8 mouse cellular contexts compared by ENCODE assay signal in the genomic region with DNA sequence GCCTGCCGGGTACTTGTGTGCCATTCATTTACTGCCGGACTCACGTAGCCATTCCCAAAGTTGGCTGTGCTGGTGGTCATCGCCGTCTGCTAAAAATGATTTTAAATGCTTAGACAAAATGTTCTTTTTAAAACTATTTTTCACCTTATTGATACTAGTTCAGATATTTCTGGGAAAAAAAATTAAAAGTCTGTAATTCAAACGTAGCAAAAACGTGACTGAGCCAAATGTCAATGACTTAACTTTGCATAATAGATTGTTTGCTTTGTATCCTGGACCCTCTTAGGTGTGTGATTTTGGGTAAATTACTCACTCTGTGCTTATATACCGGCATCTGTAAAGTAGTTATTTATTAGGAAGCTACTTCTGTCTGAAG. TPM values are rescaled to one million over a fixed set of nuclear protein-coding genes. Genes with fewer than 3 reads are reported as not detected.
DNase-seq lines count a peak whose midpoint lies in the region; ATAC-seq and TF ChIP-seq lines count a peak whose summit lies in the region.

No protein-coding gene starts in this region.

- no peaks in the 10 kb centered on the region for H3K27me3 ChIP-seq in heart, postnatal 0 days (ENCODE audit: control insufficient read depth, insufficient read depth, low read length)
- no peaks in the 10 kb centered on the region for H3K27me3 ChIP-seq in hindbrain, embryonic 11.5 days (ENCODE audit: control insufficient read depth, insufficient read depth, low read length)
- H3K27me3 ChIP-seq in midbrain, embryonic 11.5 days (ENCODE audit: control insufficient read depth, insufficient read depth, low read length): no peaks in the 10 kb centered on the region

- DNase-seq in heart, postnatal 0 days (ENCODE audit: low spot score): no peak
- no peak for DNase-seq in heart, adult 18-20 months
- DNase-seq in Muller cell, postnatal 12 days (ENCODE audit: inconsistent ontology term): peak; percentile 19
- DNase-seq in hindbrain, embryonic 11.5 days (ENCODE audit: low spot score): no peak
- DNase-seq in midbrain, embryonic 11.5 days (ENCODE audit: low spot score, missing footprints): no peak
- DNase-seq in right cerebral cortex, postnatal 14 days: no peak

- peak overlapping the region; percentile 43 for H3K9ac ChIP-seq in heart, postnatal 0 days (replicated peaks; ENCODE audit: low read depth, low read length)
- H3K9ac ChIP-seq in hindbrain, embryonic 11.5 days (ENCODE audit: low read depth, low read length): peak overlapping the region; percentile 68
- no peak overlapping the region; the same call in 1 of the 2 replicates for H3K9ac ChIP-seq in midbrain, embryonic 11.5 days (ENCODE audit: low read length)

- peaks cover 15% of the 10 kb centered on the region for H3K36me3 ChIP-seq in heart, postnatal 0 days (replicated peaks; ENCODE audit: control insufficient read depth, insufficient read depth, low read length)
- no peaks in the 10 kb centered on the region; the same call in 1 of the 2 replicates for H3K36me3 ChIP-seq in hindbrain, embryonic 11.5 days (ENCODE audit: control insufficient read depth, insufficient read depth, low read length)
- no peaks in the 10 kb centered on the region for H3K36me3 ChIP-seq in midbrain, embryonic 11.5 days (ENCODE audit: control insufficient read depth, insufficient read depth, low read length)

- H3K4me2 ChIP-seq in heart, postnatal 0 days (ENCODE audit: low read depth, low read length): peak overlapping the region; percentile 68
- peak overlapping the region; percentile 51 for H3K4me2 ChIP-seq in hindbrain, embryonic 11.5 days (replicated peaks; ENCODE audit: low read depth, low read length)
- peak overlapping the region; percentile 65 for H3K4me2 ChIP-seq in midbrain, embryonic 11.5 days

- no peak for TF ChIP-seq CTCF in heart, postnatal 0 days (IDR thresholded peaks at IDR 0.05; ENCODE audit: low read depth)

- H3K4me1 ChIP-seq in heart, postnatal 0 days (ENCODE audit: control insufficient read depth, insufficient read depth): no peaks in the 10 kb centered on the region
- H3K4me1 ChIP-seq in hindbrain, embryonic 11.5 days (replicated peaks; ENCODE audit: control insufficient read depth, insufficient read depth, low read length): 0 out of 2 replicates have a peak, but pooled peaks cover 3% of the 10 kb centered on the region
- peaks cover 8% of the 10 kb centered on the region for H3K4me1 ChIP-seq in midbrain, embryonic 11.5 days (ENCODE audit: control insufficient read depth, insufficient read depth, low read length)

- H3K4me3 ChIP-seq in heart, postnatal 0 days (ENCODE audit: low read depth, low read length): peak overlapping the region; percentile 77
- H3K4me3 ChIP-seq in hindbrain, embryonic 11.5 days (ENCODE audit: low read depth, low read length): peak overlapping the region; percentile 63
- H3K4me3 ChIP-seq in midbrain, embryonic 11.5 days (ENCODE audit: low read depth, low read length): peak overlapping the region; percentile 66

- no peak overlapping the region for H3K27ac ChIP-seq in heart, postnatal 0 days (ENCODE audit: low read depth)
- H3K27ac ChIP-seq in hindbrain, embryonic 11.5 days (ENCODE audit: low read depth, low read length): no peak overlapping the region
- no peak overlapping the region for H3K27ac ChIP-seq in midbrain, embryonic 11.5 days (ENCODE audit: low read depth, low read length)

- no peak for ATAC-seq in heart, postnatal 0 days (ENCODE audit: insufficient read depth, low read depth)
- ATAC-seq in hindbrain, embryonic 11.5 days (ENCODE audit: low FRiP score): peak; percentile 15; the same call in 1 of the 2 replicates
- ATAC-seq in midbrain, embryonic 11.5 days (ENCODE audit: low FRiP score): peak; percentile 24; the same call in 1 of the 2 replicates
- no peak for ATAC-seq in monocyte, adult 5-6 weeks (replicated peaks; ENCODE audit: insufficient number of reproducible peaks, low FRiP score, low TSS enrichment, poor library complexity, severe bottlenecking)
- no peak for ATAC-seq in inflammation-experienced regulatory T-cells, adult 6 months

- no peaks in the 10 kb centered on the region for H3K9me3 ChIP-seq in heart, postnatal 0 days (replicated peaks; ENCODE audit: control insufficient read depth, low read length)
- H3K9me3 ChIP-seq in hindbrain, embryonic 11.5 days (ENCODE audit: control insufficient read depth, low read length): no peaks in the 10 kb centered on the region
- no peaks in the 10 kb centered on the region for H3K9me3 ChIP-seq in midbrain, embryonic 11.5 days (ENCODE audit: control insufficient read depth, low read length)

- WGBS in heart, postnatal 0 days: 4% methylated on average over 8 of the region's 8 CpGs
- WGBS in hindbrain, embryonic 11.5 days: 7% methylated on average over 8 of the region's 8 CpGs
- 6% methylated on average over 8 of the region's 8 CpGs for WGBS in midbrain, embryonic 11.5 days

- TF ChIP-seq EP300 in heart, postnatal 0 days (IDR thresholded peaks at IDR 0.05; ENCODE audit: low read depth): no peak

RNA-seq across cellular contexts. Expression of gene Dera, which starts 0.5 kb away (rescaled TPM):
- total RNA-seq in heart, postnatal 0 days (2014; rRNA removed; ENCODE audit: low replicate concordance): 18.2 and 21.4 TPM in 2 replicates
- polyA plus RNA-seq in heart, postnatal 0 days (2015; fragmentation: Nextera tagmentation; extraction: Ambion mirVana): 25.2 and 26.0 TPM in 2 replicates
- total RNA-seq in heart, adult 18-20 months (2021): 1 to 10 TPM; 5.2 to 7.8 TPM
- polyA plus RNA-seq in hindbrain, embryonic 11.5 days (2014; fragmentation: Nextera tagmentation; extraction: Ambion mirVana): 54.1 and 62.5 TPM in 2 replicates
- polyA plus RNA-seq in midbrain, embryonic 11.5 days (2014; fragmentation: Nextera tagmentation; extraction: Ambion mirVana): 59.9 and 64.0 TPM in 2 replicates
- total RNA-seq in monocyte, adult 5-6 weeks (2017): 28.7 to 54.5 TPM (median 37.0 TPM) in 3 replicates
- 100 to 1,000 TPM in 1 of 3 experiments, 10 to 100 TPM in 2; 77.2 to 126 (median 80.3) TPM for polyA plus RNA-seq in inflammation-experienced regulatory T-cells, adult 6 months (2017; shearing (Covaris generic))

RNA-seq across cellular contexts. Expression of gene Strap, which starts 20.0 kb away (rescaled TPM):
- 60.1 and 73.3 TPM in 2 replicates for total RNA-seq in heart, postnatal 0 days (2014; rRNA removed; ENCODE audit: low replicate concordance)
- 94.2 and 96.5 TPM in 2 replicates for polyA plus RNA-seq in heart, postnatal 0 days (2015; fragmentation: Nextera tagmentation; extraction: Ambion mirVana)
- 10 to 100 TPM; 86.9 to 94.5 TPM for total RNA-seq in heart, adult 18-20 months (2021)
- 245 and 263 TPM in 2 replicates for polyA plus RNA-seq in hindbrain, embryonic 11.5 days (2014; fragmentation: Nextera tagmentation; extraction: Ambion mirVana)
- polyA plus RNA-seq in midbrain, embryonic 11.5 days (2014; fragmentation: Nextera tagmentation; extraction: Ambion mirVana): 259 and 280 TPM in 2 replicates
- total RNA-seq in monocyte, adult 5-6 weeks (2017): 83.6 to 127 TPM (median 84.4 TPM) in 3 replicates
- polyA plus RNA-seq in inflammation-experienced regulatory T-cells, adult 6 months (2017; shearing (Covaris generic)): 10 to 100 TPM; 24.1 to 48.2 (median 29.5) TPM

Comparison
In these comparisons a context has a peak if more than half of its experiments do, and no peak if none do; other contexts are left out.
1. ATAC-seq: peak in hindbrain, embryonic 11.5 days (single experiment) and midbrain, embryonic 11.5 days (single experiment); none in heart, postnatal 0 days (single experiment), monocyte, adult 5-6 weeks (single experiment) and inflammation-experienced regulatory T-cells, adult 6 months (single experiment).
2. Peak in every context shown above with its lines, with median percentiles within 50 percentile points of each other: H3K4me2 ChIP-seq and H3K4me3 ChIP-seq.